Mouse (Mus musculus) hindbrain, embryonic 10.5 days (tissue): ENCODE measurements around the gene Ccdc136. TPM values are rescaled to one million over a fixed set of nuclear protein-coding genes. Genes with fewer than 3 reads are reported as not detected.

Experiments
- DNase-seq: peaks from one replicate; pipeline ENCODE4 v3.0.0-alpha.2; 2017; ENCODE audit warnings: low spot score
- H3K27ac ChIP-seq: fragments of 300-500 bp; sonication (generic); 2 replicates; pipeline ENCODE4 v1.5.1; 2016; ENCODE audit warnings: mild to moderate bottlenecking, moderate library complexity
- H3K27me3 ChIP-seq: fragments of 300-500 bp; sonication (generic); 2 replicates; pipeline ENCODE4 v1.6.1; 2016; ENCODE audit warnings: mild to moderate bottlenecking; ENCODE audit not compliant: poor library complexity, insufficient read depth, severe bottlenecking
- H3K36me3 ChIP-seq: fragments of 300-500 bp; sonication (generic); 2 replicates; pipeline ENCODE4 v1.6.1; 2016; ENCODE audit warnings: mild to moderate bottlenecking, moderate library complexity
- H3K4me1 ChIP-seq: fragments of 300-500 bp; sonication (generic); replicated peaks from 2 replicates; pipeline ENCODE4 v1.6.1; 2016; ENCODE audit warnings: mild to moderate bottlenecking
- H3K4me3 ChIP-seq: fragments of 300-500 bp; sonication (generic); 2 replicates; pipeline ENCODE4 v1.5.1; 2016; ENCODE audit warnings: mild to moderate bottlenecking, moderate library complexity
- H3K9me3 ChIP-seq: fragments of 300-500 bp; sonication (generic); 2 replicates; pipeline ENCODE4 v1.6.1; 2016; ENCODE audit warnings: mild to moderate bottlenecking, moderate library complexity
- WGBS: fragments of 180-500 bp; shearing (Covaris S2); methylation state at CpG from one replicate; pipeline ENCODE4 v1.1.7; 2016; 5-methylcytosine and 5-hydroxymethylcytosine counted together
- polyA plus RNA-seq: library from polyadenylated mRNA; unstranded; fragments of >200 nt; fragmentation: Nextera tagmentation; extraction: Ambion mirVana; gene quantifications from 2 replicates; pipeline ENCODE4 v1.2.1, GENCODE M21; 2016

The Ccdc136 gene
- polyA plus RNA-seq, 1 experiment from 2014 or later = 22.4 TPM

DNA sequence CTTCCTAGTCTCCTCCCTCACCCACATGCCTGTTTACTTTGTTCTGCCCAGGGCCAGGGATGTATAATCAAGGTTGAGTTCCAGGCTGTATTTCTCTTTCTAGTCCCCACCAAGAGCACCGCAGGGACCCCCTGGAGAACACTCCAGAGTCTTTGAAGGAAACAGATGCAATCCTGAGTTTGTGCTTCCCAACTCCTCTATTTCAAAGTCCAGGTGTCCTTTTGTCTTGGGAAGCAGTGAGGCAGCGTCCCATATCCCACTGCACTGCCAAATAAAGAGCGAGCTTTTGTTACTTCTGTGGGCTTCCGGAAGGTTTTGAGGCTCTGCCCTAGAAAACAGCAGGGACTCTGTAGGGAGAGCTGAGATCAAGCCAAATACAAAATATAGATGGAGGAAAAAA lies 3.7 kb downstream of the Ccdc136 start:
- Histone ChIP-seq H3K36me3 (no peaks in the 10 kb centered on the region), H3K27ac (no peak overlapping the region), H3K4me3 (no peak overlapping the region), H3K4me1 (peaks cover 32% of the 10 kb centered on the region), H3K27me3 (peaks cover 37% of the 10 kb centered on the region), H3K9me3 (no peaks in the 10 kb centered on the region)
- WGBS = 83% methylated on average over 4 of the region's 4 CpGs
- DNase-seq = no peak

DNA sequence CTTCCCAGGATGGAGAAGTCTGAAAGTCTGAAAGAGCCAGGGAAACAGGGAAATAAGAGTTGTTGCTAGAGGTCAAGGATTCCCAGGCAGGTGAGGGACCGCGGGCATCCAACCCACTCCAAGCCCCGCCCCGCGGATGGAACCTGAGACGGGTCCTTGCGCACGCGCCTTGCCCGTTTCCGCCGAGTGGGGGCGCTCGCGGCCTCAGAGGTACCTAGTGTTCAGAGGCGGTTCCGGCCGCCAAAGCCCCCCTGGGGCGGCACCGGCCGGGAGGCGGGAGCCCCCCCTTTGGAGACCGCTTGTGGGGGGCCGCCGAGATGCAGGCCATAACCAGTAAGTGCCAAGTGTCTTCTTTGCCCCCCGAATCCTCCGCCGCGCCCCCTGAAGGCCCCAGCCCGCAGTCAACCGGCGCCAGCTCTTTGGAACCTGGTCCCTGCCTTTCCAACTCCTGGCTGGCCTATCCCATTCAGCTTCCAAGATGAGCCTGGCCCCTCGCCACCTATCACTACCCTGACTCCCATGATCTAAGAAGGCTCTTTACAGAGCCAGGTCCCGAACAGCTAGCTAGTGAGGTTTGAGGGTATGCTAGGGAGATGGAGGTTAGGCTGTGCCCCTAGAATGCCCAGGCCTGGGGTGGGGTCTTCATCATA lies 6.7 kb downstream of the Ccdc136 start:
- 0 out of 2 replicates have a peak overlapping the region, but pooled peaks have one; percentile 2 for H3K27ac ChIP-seq
- peaks cover 7% of the 10 kb centered on the region for H3K4me1 ChIP-seq
- peak overlapping the region; percentile 40 for H3K4me3 ChIP-seq
- 7% methylated on average over 34 of the region's 34 CpGs for WGBS
- DNase-seq = peak; percentile 51
- H3K27me3 ChIP-seq = peaks cover 13% of the 10 kb centered on the region
- H3K9me3 ChIP-seq = no peaks in the 10 kb centered on the region
- H3K36me3 ChIP-seq = 0 out of 2 replicates have a peak, but pooled peaks cover 9% of the 10 kb centered on the region

DNA sequence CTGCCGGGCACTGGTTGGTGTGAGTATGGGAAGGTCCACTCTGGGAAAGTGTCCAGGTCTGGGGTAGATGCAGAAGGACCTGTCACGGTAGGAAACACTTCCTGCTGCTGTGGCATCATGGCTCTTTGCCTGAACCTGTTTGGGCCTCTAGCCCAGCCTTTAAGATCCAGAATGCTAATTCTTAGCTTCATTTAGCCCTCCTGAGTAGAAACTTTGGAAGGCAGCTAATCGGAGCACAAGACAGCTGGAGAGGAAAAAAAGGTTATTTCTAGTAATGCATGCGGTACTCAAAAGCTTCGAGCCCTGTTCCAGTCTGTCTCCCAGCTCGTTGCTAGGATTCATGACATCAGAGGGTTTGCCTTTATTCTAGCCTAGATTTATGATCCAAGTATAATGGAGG lies 10.3 kb downstream of the Ccdc136 start:
- H3K9me3 ChIP-seq = no peaks in the 10 kb centered on the region
- peaks cover 35% of the 10 kb centered on the region for H3K36me3 ChIP-seq
- H3K27me3 ChIP-seq = peaks cover 10% of the 10 kb centered on the region
- WGBS = 87% methylated on average over 6 of the region's 6 CpGs
- no peak for DNase-seq
- H3K4me3 ChIP-seq = no peak overlapping the region
- H3K27ac ChIP-seq = no peak overlapping the region
- H3K4me1 ChIP-seq = peaks cover 5% of the 10 kb centered on the region; the same call in 1 of the 2 replicates

DNA sequence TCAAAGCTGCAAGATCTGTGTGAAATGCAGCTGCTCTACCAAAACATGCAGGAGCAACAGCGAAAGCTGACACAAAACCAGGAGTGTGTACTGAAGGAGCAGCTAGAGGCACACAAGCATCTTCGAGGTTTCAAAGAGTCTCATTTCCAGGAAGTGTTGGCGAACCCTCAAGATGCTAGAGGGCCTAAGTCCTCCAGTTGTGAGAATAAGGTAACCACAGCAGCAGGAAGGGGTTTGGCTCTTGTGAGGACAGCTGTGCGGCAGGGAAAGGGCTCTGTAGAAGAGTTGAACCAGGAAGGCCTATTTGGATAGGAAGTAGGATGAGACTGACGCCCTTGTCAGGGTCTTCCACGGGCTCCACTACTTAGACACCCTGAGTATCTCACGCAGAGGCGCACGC lies 19.3 kb downstream of the Ccdc136 start:
- peaks cover 53% of the 10 kb centered on the region for H3K36me3 ChIP-seq
- H3K4me3 ChIP-seq = no peak overlapping the region
- DNase-seq = no peak
- H3K4me1 ChIP-seq = no peaks in the 10 kb centered on the region
- H3K27me3 ChIP-seq = no peaks in the 10 kb centered on the region
- no peak overlapping the region for H3K27ac ChIP-seq
- H3K9me3 ChIP-seq = no peaks in the 10 kb centered on the region
- WGBS = 87% methylated on average over 9 of the region's 9 CpGs

DNA sequence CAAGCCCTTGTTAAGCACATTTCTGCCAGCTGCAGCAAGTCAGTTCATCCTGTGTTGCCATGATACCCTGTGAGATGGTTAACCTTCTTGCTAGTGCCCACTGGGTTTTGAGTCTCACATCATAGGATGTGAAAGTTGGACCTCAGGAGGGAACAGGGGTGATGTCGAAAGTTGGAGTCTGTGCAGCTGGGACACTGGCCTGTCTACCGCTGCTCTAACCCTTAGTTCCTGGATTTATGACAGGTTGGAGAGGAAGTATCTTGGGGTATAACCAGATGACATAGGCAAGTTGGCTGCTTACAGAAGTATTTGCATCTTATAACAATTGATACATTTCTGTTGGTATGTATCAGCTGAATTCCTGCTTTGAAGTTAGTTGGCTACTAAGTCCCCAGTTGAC lies 24.5 kb downstream of the Ccdc136 start:
- Histone ChIP-seq H3K27ac (no peak overlapping the region), H3K4me1 (no peaks in the 10 kb centered on the region), H3K4me3 (no peak overlapping the region), H3K36me3 (peaks cover 12% of the 10 kb centered on the region; the same call in 1 of the 2 replicates), H3K27me3 (no peaks in the 10 kb centered on the region), H3K9me3 (no peaks in the 10 kb centered on the region)
- DNase-seq = no peak
- WGBS = 93% methylated on average over 2 of the region's 2 CpGs

DNA sequence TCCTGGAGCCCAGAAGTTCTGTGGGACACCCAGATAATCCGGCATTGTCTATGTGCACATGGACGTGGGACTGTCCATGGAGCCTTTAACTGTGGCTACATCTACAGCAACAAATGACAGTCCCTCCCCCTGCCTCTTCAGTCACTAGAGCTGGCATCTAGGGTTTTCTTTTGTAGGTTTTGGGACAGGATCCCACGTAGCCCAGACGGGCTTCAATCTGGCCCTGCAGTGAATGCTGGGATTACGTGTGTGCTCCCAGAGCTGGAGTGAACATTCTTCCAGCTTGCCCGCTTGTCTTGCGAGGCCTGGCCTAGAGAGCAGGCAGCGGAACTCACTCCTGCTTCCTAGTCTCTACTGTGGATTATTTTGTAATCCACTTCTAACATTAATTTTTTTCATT lies 29.0 kb downstream of the Ccdc136 start:
- H3K36me3 ChIP-seq = no peaks in the 10 kb centered on the region
- DNase-seq = no peak
- H3K4me1 ChIP-seq = no peaks in the 10 kb centered on the region
- WGBS = 88% methylated on average over 8 of the region's 8 CpGs
- H3K27me3 ChIP-seq = peaks cover 7% of the 10 kb centered on the region; the same call in 1 of the 2 replicates
- no peaks in the 10 kb centered on the region for H3K9me3 ChIP-seq
- no peak overlapping the region for H3K27ac ChIP-seq
- H3K4me3 ChIP-seq = no peak overlapping the region

DNA sequence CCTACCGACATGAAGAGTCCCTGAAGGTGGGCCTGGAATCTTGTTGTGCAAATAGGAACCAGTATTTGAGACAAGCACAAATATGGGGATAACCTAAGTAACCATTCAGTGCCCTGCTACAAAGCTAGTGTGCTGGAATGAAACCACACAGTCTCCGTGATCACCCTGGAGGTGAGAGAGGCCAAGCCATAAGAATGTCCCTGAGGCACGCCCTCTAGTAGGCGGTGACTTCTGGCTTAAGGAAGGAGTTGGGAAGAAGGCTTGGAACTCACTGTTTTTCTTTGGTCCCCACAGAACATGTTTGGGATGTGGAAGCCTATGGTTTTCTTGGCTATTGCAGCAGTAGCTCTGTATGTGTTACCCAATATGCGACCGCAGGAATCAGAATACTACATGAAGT lies 30.2 kb downstream of the Ccdc136 start:
- H3K27me3 ChIP-seq = peaks cover 19% of the 10 kb centered on the region
- H3K36me3 ChIP-seq = no peaks in the 10 kb centered on the region
- no peaks in the 10 kb centered on the region for H3K9me3 ChIP-seq
- peaks cover 6% of the 10 kb centered on the region; the same call in 1 of the 2 replicates for H3K4me1 ChIP-seq
- 74% methylated on average over 6 of the region's 6 CpGs for WGBS
- no peak overlapping the region for H3K4me3 ChIP-seq
- DNase-seq = no peak
- no peak overlapping the region for H3K27ac ChIP-seq

DNA sequence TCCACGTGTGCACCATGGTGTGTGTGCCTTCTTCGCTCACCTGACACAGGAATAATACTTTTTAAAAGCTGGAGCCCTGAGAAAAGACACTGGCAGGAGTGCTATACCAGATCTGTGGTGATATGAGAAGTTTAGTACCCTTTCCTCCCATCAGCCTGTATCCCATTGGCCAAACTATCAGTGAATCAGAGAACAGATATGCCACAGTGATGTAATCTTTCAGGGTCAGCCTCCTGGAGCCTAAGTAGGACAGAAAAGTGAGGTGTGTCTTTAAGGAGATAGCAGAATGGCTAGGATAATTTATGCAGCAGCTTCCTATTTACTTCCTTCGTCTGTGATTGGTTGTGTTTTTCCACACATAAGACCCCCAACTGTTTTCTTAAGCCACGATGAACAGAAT lies 32.1 kb downstream of the Ccdc136 start:
- Histone ChIP-seq H3K4me3 (no peak overlapping the region), H3K9me3 (no peaks in the 10 kb centered on the region), H3K27ac (no peak overlapping the region), H3K4me1 (peaks cover 21% of the 10 kb centered on the region), H3K27me3 (peaks cover 37% of the 10 kb centered on the region), H3K36me3 (no peaks in the 10 kb centered on the region)
- 56% methylated on average over 4 of the region's 4 CpGs for WGBS
- DNase-seq = no peak

DNA sequence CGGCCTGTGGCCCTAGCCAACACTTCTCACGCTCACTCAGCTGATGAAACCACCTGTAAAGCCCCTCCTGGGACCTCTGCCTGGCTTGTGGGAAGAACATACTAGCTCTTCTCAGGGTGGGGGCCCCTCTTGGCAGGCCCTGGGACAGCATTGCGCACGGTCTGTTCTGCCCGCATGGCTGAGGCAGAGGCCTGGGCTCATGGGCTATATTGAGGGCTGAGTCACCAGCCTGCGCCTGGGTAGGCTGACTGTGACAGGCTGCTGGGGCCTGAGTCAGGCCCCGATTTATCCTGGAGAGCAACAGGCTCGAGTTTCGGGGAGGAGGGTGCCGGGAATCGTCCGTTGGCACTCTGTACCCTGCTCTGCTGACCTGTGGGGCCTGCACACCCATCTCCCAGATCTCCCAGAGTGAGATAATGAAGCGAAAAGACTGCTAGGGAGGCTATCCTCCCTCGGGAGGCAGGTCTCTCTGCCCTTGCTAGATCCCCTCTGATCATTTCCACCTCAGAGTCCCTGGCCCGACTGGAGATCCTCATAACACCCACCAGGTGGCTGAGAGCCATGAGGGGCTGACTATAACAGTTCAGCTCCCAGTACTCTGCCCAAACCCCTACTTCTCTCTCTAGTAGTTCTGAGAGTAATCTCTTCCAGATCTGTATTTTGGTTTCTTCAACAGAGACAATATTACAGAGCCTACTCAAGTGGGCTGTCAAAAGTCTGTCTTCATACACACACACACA lies 34.7 kb downstream of the Ccdc136 start:
- no peak overlapping the region for H3K27ac ChIP-seq
- H3K27me3 ChIP-seq = peaks cover 64% of the 10 kb centered on the region
- DNase-seq = no peak
- no peaks in the 10 kb centered on the region for H3K9me3 ChIP-seq
- H3K36me3 ChIP-seq = no peaks in the 10 kb centered on the region
- peaks cover 48% of the 10 kb centered on the region for H3K4me1 ChIP-seq
- H3K4me3 ChIP-seq = no peak overlapping the region
- WGBS = 44% methylated on average over 15 of the region's 15 CpGs

DNA sequence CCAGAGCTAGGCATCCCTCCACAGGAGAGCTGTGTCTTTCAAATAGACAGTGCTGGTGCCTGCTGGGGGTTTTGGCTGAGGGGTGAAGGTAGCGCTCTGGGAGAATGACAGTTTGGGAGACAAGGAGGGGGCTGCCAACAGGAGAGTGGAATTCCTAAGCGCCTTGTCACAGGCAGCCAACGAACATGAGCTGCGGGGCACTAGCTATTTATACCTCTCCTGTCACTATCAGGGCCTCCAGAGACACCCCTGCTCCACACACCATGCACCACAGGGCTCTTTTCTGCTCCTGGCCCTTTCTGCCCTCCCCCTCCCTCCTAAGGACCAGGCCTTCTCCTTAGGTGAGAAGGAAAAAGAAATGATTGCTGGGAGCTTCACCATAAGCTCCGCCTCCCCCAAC lies 35.4 kb downstream of the Ccdc136 start:
- peaks cover 69% of the 10 kb centered on the region for H3K27me3 ChIP-seq
- no peak for DNase-seq
- no peaks in the 10 kb centered on the region for H3K36me3 ChIP-seq
- H3K9me3 ChIP-seq = no peaks in the 10 kb centered on the region
- no peak overlapping the region for H3K4me3 ChIP-seq
- H3K4me1 ChIP-seq = peaks cover 54% of the 10 kb centered on the region
- H3K27ac ChIP-seq = no peak overlapping the region
- 15% methylated on average over 5 of the region's 5 CpGs for WGBS

DNA sequence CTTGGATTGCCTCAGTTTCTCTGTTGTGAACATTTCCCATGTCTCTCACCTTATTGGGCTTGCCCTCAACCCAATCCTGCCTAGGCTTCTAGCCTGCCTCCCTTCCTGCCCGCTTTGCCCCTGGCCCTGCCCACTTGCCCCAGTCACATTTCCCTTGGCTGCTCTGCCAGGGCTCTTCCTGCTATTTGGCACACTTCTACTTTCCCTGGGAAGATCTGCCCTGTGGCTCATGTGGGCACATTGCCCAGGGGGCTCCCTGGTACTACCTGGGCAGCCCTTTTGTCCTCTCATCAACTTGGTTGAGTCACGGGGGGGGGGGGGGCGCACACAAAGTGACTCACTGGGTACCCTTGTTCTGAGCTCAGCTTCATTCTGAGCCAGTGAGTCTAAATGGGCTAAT lies 36.0 kb downstream of the Ccdc136 start:
- Histone ChIP-seq H3K4me3 (no peak overlapping the region), H3K4me1 (peaks cover 61% of the 10 kb centered on the region), H3K36me3 (no peaks in the 10 kb centered on the region), H3K9me3 (no peaks in the 10 kb centered on the region), H3K27ac (no peak overlapping the region), H3K27me3 (peaks cover 71% of the 10 kb centered on the region)
- no peak for DNase-seq
- 42% methylated on average over 3 of the region's 3 CpGs for whole genome bisulfite sequencing

DNA sequence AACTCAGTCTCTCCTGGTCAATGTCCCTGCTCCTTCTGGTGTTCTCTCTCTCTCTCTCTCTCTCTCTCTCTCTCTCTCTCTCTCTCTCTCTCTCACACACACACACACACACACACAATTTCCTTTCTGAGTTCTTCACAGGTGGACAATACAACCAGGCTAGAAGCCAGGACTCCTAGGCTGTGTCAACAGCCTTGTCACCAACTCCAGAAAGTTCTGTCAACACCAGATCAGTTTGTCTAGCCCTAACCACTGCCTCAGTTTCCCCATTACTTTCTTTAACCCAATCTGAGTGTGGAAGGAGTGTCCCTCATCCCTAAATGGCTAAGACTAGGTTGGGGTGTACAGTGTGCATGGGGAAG lies 36.5 kb downstream of the Ccdc136 start:
- DNase-seq = no peak
- peak overlapping the region; percentile 86 for H3K27ac ChIP-seq
- no peaks in the 10 kb centered on the region for H3K36me3 ChIP-seq
- H3K9me3 ChIP-seq = no peaks in the 10 kb centered on the region
- peaks cover 63% of the 10 kb centered on the region for H3K4me1 ChIP-seq
- peak overlapping the region; percentile 59 for H3K4me3 ChIP-seq
- H3K27me3 ChIP-seq = peaks cover 71% of the 10 kb centered on the region

DNA sequence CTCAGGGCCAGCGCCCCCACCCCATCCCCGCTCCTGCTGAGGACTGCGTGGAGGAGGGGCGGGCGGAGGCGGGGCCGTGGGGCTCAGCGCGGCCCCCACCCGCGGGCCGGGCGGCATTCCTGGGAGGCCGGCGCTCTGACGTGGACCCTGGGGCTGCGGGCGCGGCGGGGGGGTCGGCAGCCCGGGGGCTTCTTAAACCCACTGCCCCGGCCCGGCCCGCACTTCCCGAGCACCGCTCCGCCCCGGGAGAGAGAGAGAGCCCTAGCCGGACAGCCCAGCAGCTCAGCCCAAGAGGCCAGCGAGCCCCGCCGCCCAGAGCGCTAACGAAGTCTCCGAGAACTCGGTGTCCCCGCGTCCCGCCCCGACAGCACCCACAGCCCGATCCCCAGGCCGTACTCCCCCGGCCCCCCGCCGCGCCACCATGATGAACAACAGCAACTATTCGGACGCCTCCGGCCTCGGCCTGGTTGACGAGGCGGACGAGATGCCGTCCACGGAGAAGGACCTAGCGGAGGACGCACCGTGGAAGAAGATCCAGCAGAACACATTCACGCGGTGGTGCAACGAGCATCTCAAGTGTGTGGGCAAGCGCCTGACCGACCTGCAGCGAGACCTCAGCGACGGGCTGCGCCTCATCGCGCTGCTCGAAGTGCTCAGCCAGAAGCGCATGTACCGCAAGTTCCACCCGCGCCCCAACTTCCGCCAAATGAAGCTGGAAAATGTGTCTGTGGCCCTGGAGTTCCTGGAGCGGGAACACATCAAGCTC lies 37.1 kb downstream of the Ccdc136 start, which contains the start of gene Flnc:
TSS of gene Flnc (plus strand) at position 219 of the 766 bp plus-strand sequence.
- Histone ChIP-seq H3K4me3 (peak within 1 kb of the TSS; percentile 59), H3K27me3 (peaks cover 71% of the 10 kb centered on the region), H3K4me1 (peaks cover 63% of the 10 kb centered on the region), H3K9me3 (no peaks in the 10 kb centered on the region), H3K36me3 (no peaks in the 10 kb centered on the region), H3K27ac (peak within 1 kb of the TSS; percentile 86)
- WGBS = under 1% methylated on average over 77 of the region's 77 CpGs
- DNase-seq = peak; percentile 55
